Mouse (Mus musculus) liver, postnatal 0 days (tissue): Measurements from ENCODE around the gene Gm5089. TPM values are rescaled to one million over a fixed set of nuclear protein-coding genes. Genes with fewer than 3 reads are reported as not detected.
A peak's percentile ranks its signal among the peaks of the same experiment; 100 is the strongest.

Experiments
- ATAC-seq: fragments of 200-750 bp; cut with Nextera tagmentation; 2 replicates; pipeline ENCODE4 v1.8.0; 2017; ENCODE audit warnings: mild to moderate bottlenecking, moderate library complexity
- DNase-seq: peaks from one replicate; pipeline ENCODE4 v3.0.0-alpha.2; 2016
- H3K27ac ChIP-seq: fragments of 300-500 bp; sonication (generic); 2 replicates; pipeline ENCODE4 v1.5.1; 2014; ENCODE audit warnings: antibody characterized with exemption, moderate library complexity, mild to moderate bottlenecking, low read depth
- H3K27me3 ChIP-seq: fragments of 300-500 bp; sonication (generic); 2 replicates; pipeline ENCODE4 v1.6.1; 2014; ENCODE audit warnings: low read length, control low read depth, mixed read lengths; ENCODE audit not compliant: insufficient read depth
- H3K36me3 ChIP-seq: fragments of 300-500 bp; sonication (generic); replicated peaks from 2 replicates; pipeline ENCODE4 v1.6.1; 2014; ENCODE audit warnings: mild to moderate bottlenecking, control low read depth, low read length, moderate library complexity, mixed read lengths; ENCODE audit not compliant: insufficient read depth
- H3K4me1 ChIP-seq: fragments of 300-500 bp; sonication (generic); 2 replicates; pipeline ENCODE4 v1.6.1; 2014; ENCODE audit warnings: antibody characterized with exemption, mild to moderate bottlenecking, control low read depth; ENCODE audit not compliant: insufficient read depth
- H3K4me2 ChIP-seq: fragments of 300-500 bp; sonication (generic); 2 replicates; pipeline ENCODE4 v1.6.1; 2014; ENCODE audit warnings: low read depth, mild to moderate bottlenecking, low read length, moderate library complexity, mixed read lengths
- H3K4me3 ChIP-seq: fragments of 300-500 bp; sonication (generic); 2 replicates; pipeline ENCODE4 v1.5.1; 2014; ENCODE audit warnings: low read depth, low read length
- H3K9ac ChIP-seq: fragments of 300-500 bp; sonication (generic); replicated peaks from 2 replicates; pipeline ENCODE4 v1.6.1; 2014; ENCODE audit warnings: mild to moderate bottlenecking, moderate library complexity
- H3K9me3 ChIP-seq: fragments of 300-500 bp; sonication (generic); 2 replicates; pipeline ENCODE4 v1.6.1; 2016; ENCODE audit warnings: mild to moderate bottlenecking, control low read depth, low read length, mixed read lengths
- CTCF ChIP-seq: sonication (generic); IDR thresholded peaks from 2 replicates; pipeline ENCODE4 v1.5.1; 2016; ENCODE audit warnings: antibody characterized with exemption, low read depth
- EP300 ChIP-seq: IDR thresholded peaks from 2 replicates; pipeline ENCODE4 v1.6.1; 2016; ENCODE audit warnings: antibody characterized with exemption, low read depth, mild to moderate bottlenecking
- WGBS: fragments of 180-500 bp; shearing (Covaris S2); extraction: QIAGEN DNeasy Blood & Tissue Kit; methylation state at CpG from one replicate; pipeline ENCODE4 v1.1.7; 2014; ENCODE audit not compliant: insufficient replicate concordance; 5-methylcytosine and 5-hydroxymethylcytosine counted together
- polyA plus RNA-seq: library from polyadenylated mRNA; unstranded; fragments of >200 nt; fragmentation: Nextera tagmentation; extraction: Ambion mirVana; gene quantifications from 2 replicates; pipeline ENCODE4 v1.2.1, GENCODE M21; 2015

Gm5089 gene
- polyA plus RNA-seq, 1 experiment from 2014 or later: not detected

- Histone ChIP-seq H3K4me1 (no peaks in the 10 kb centered on the region), H3K27ac (no peak overlapping the region), H3K27me3 (no peaks in the 10 kb centered on the region), H3K4me3 (no peak overlapping the region), H3K9me3 (no peaks in the 10 kb centered on the region), H3K4me2 (no peak overlapping the region), H3K36me3 (no peaks in the 10 kb centered on the region), H3K9ac (no peak overlapping the region)
- no peak for TF ChIP-seq EP300
- TF ChIP-seq CTCF: no peak
- ATAC-seq (no peak), DNase-seq (no peak)
- 70% methylated on average over 1 of the region's 1 CpGs for WGBS
These were observed 57.8 kb downstream of the Gm5089 start for GRCm38 (mm10) chr14:122393119-122393518.

GRCm38 (mm10) chr14:122390935-122391334, 60.0 kb downstream of the Gm5089 start:
- Histone ChIP-seq H3K36me3 (no peaks in the 10 kb centered on the region), H3K4me1 (no peaks in the 10 kb centered on the region), H3K27ac (no peak overlapping the region), H3K27me3 (no peaks in the 10 kb centered on the region), H3K9me3 (no peaks in the 10 kb centered on the region), H3K4me3 (no peak overlapping the region), H3K4me2 (no peak overlapping the region), H3K9ac (no peak overlapping the region)
- 25% methylated on average over 4 of the region's 4 CpGs for WGBS
- DNase-seq: no peak
- no peak for ATAC-seq
- TF ChIP-seq CTCF (no peak), EP300 (no peak)

- WGBS: 78% methylated on average over 13 of the region's 13 CpGs
- Histone ChIP-seq H3K9ac (no peak overlapping the region), H3K9me3 (no peaks in the 10 kb centered on the region), H3K36me3 (no peaks in the 10 kb centered on the region), H3K4me2 (no peak overlapping the region), H3K4me1 (no peaks in the 10 kb centered on the region), H3K4me3 (no peak overlapping the region), H3K27me3 (no peaks in the 10 kb centered on the region), H3K27ac (no peak overlapping the region)
- TF ChIP-seq EP300: no peak
- TF ChIP-seq CTCF: no peak
- no peak for ATAC-seq
- no peak for DNase-seq
These were observed 61.1 kb downstream of the Gm5089 start for GRCm38 (mm10) chr14:122389684-122390370.

- Histone ChIP-seq H3K27me3 (no peaks in the 10 kb centered on the region), H3K4me2 (no peak overlapping the region), H3K9me3 (no peaks in the 10 kb centered on the region), H3K9ac (no peak overlapping the region), H3K36me3 (no peaks in the 10 kb centered on the region), H3K27ac (no peak overlapping the region), H3K4me3 (no peak overlapping the region), H3K4me1 (no peaks in the 10 kb centered on the region)
- WGBS: 82% methylated on average over 19 of the region's 19 CpGs
- ATAC-seq (no peak), DNase-seq (peak; percentile 5)
- TF ChIP-seq EP300: no peak
- TF ChIP-seq CTCF: no peak
These were observed 62.4 kb downstream of the Gm5089 start for GRCm38 (mm10) chr14:122388431-122389031.

- Histone ChIP-seq H3K4me3 (no peak overlapping the region), H3K36me3 (no peaks in the 10 kb centered on the region), H3K27ac (no peak overlapping the region), H3K9ac (no peak overlapping the region), H3K4me2 (no peak overlapping the region), H3K4me1 (no peaks in the 10 kb centered on the region), H3K9me3 (no peaks in the 10 kb centered on the region), H3K27me3 (no peaks in the 10 kb centered on the region)
- DNase-seq (no peak), ATAC-seq (no peak)
- WGBS: 78% methylated on average over 5 of the region's 5 CpGs
- no peak for TF ChIP-seq CTCF
- no peak for TF ChIP-seq EP300
These were observed 63.1 kb downstream of the Gm5089 start for GRCm38 (mm10) chr14:122387781-122388180.

GRCm38 (mm10) chr14:122386281-122387130, 64.4 kb downstream of the Gm5089 start:
- peak; percentile 3 for DNase-seq
- ATAC-seq: no peak
- Histone ChIP-seq H3K9me3 (no peaks in the 10 kb centered on the region), H3K27me3 (no peaks in the 10 kb centered on the region), H3K4me3 (no peak overlapping the region), H3K27ac (no peak overlapping the region), H3K4me1 (no peaks in the 10 kb centered on the region), H3K36me3 (no peaks in the 10 kb centered on the region), H3K9ac (no peak overlapping the region), H3K4me2 (no peak overlapping the region)
- TF ChIP-seq CTCF (no peak), EP300 (no peak)
- WGBS: 84% methylated on average over 17 of the region's 17 CpGs
